Comparison of ENCODE assay signal across 11 mouse cellular contexts in genomic region chr8:94778895-94779533, GRCm38 (mm10). TPM values are rescaled to one million over a fixed set of nuclear protein-coding genes. Genes with fewer than 3 reads are reported as not detected.
DNase-seq lines count a peak whose midpoint lies in the region; ATAC-seq and TF ChIP-seq lines count a peak whose summit lies in the region.
"Had no signal": no experiment of that assay in that cellular context is flagged by ENCODE, and none has a peak within 500 bp of the region (broad histone marks: within the 10 kb centered on the region; RNA-seq: fewer than 3 reads in every experiment).

No protein-coding gene starts in this region.

- 61% methylated on average over 10 of the region's 10 CpGs for WGBS in heart, embryonic 13.5 days
- WGBS in midbrain, embryonic 10.5 days: 86% methylated on average over 10 of the region's 10 CpGs
- WGBS in midbrain, postnatal 0 days: 72% methylated on average over 10 of the region's 10 CpGs
- 70% methylated on average over 10 of the region's 10 CpGs for WGBS in hindbrain, embryonic 13.5 days
- 45% methylated on average over 10 of the region's 10 CpGs for WGBS in small intestine, adult 2 months

- peak overlapping the region; percentile 66 for H3K27ac ChIP-seq in heart, embryonic 13.5 days (replicated peaks)
- H3K27ac ChIP-seq in midbrain, embryonic 10.5 days (replicated peaks): peak overlapping the region; percentile 34; the same call in 1 of the 2 replicates
- H3K27ac ChIP-seq in midbrain, postnatal 0 days (ENCODE audit: low read depth, low read length): no peak overlapping the region
- peak overlapping the region; percentile 45; the same call in 1 of the 2 replicates for H3K27ac ChIP-seq in hindbrain, embryonic 13.5 days
- H3K27ac ChIP-seq in small intestine, adult 2 months (ENCODE audit: insufficient read depth, low read depth, low read length): peak overlapping the region; percentile 79
- H3K27ac ChIP-seq: liver, embryonic 15.5 days had no signal

- TF ChIP-seq CTCF in midbrain, postnatal 0 days (IDR thresholded peaks at IDR 0.05): no peak
- no peak for TF ChIP-seq CTCF in small intestine, adult 2 months (IDR thresholded peaks at IDR 0.05; ENCODE audit: extremely low read depth, insufficient read length, insufficient replicate concordance, low read depth, low read length)

- intact Hi-C loops in heart, postnatal 25 days (cut with DNase I): no loop called here

- TF ChIP-seq POLR2A in small intestine, adult 2 months (IDR thresholded peaks at IDR 0.05; ENCODE audit: low read depth, low read length): no peak

- no peak overlapping the region for H3K4me3 ChIP-seq in heart, embryonic 13.5 days
- H3K4me3 ChIP-seq in midbrain, embryonic 10.5 days: no peak overlapping the region
- no peak overlapping the region for H3K4me3 ChIP-seq in midbrain, postnatal 0 days (ENCODE audit: low read depth, low read length)
- no peak overlapping the region for H3K4me3 ChIP-seq in hindbrain, embryonic 13.5 days
- H3K4me3 ChIP-seq in small intestine, adult 2 months (ENCODE audit: low read depth, low read length): no peak overlapping the region
- H3K4me3 ChIP-seq: liver, embryonic 15.5 days had no signal

- no peak overlapping the region for H3K4me2 ChIP-seq in heart, embryonic 13.5 days
- no peak overlapping the region for H3K4me2 ChIP-seq in midbrain, postnatal 0 days (ENCODE audit: low read depth, low read length, poor library complexity, severe bottlenecking)
- H3K4me2 ChIP-seq in hindbrain, embryonic 13.5 days: no peak overlapping the region
- H3K4me2 ChIP-seq: liver, embryonic 15.5 days had no signal

- no peak overlapping the region for H3K9ac ChIP-seq in heart, embryonic 13.5 days
- no peak overlapping the region for H3K9ac ChIP-seq in midbrain, postnatal 0 days (replicated peaks; ENCODE audit: low read length, poor library complexity, severe bottlenecking)
- H3K9ac ChIP-seq in hindbrain, embryonic 13.5 days: no peak overlapping the region
- H3K9ac ChIP-seq: liver, embryonic 15.5 days had no signal

- no peak for DNase-seq in heart, postnatal 25 days (ENCODE audit: low spot score)
- DNase-seq in midbrain, embryonic 10.5 days (ENCODE audit: low spot score): no peak
- no peak for DNase-seq in midbrain, postnatal 0 days (ENCODE audit: low spot score)
- DNase-seq in right cerebral cortex, postnatal 25 days: no peak
- no peak for DNase-seq in cerebellum, adult 11-12 months
- DNase-seq: adrenal gland, adult 8-10 months; thymus, adult 18-20 months had no signal

- no peak for ATAC-seq in heart, embryonic 13.5 days (ENCODE audit: extremely low read depth, insufficient number of reproducible peaks, low FRiP score, low TSS enrichment)
- ATAC-seq in midbrain, postnatal 0 days (ENCODE audit: low FRiP score): no peak
- no peak for ATAC-seq in hindbrain, embryonic 13.5 days (ENCODE audit: low FRiP score)

- H3K36me3 ChIP-seq in heart, embryonic 13.5 days: no peaks in the 10 kb centered on the region
- peaks cover 13% of the 10 kb centered on the region; the same call in 1 of the 2 replicates for H3K36me3 ChIP-seq in midbrain, embryonic 10.5 days
- H3K36me3 ChIP-seq in midbrain, postnatal 0 days (ENCODE audit: insufficient read depth, low read length): peaks cover 12% of the 10 kb centered on the region; the same call in 1 of the 2 replicates
- peaks cover 11% of the 10 kb centered on the region; the same call in 1 of the 2 replicates for H3K36me3 ChIP-seq in hindbrain, embryonic 13.5 days
- H3K36me3 ChIP-seq in small intestine, adult 2 months (ENCODE audit: control insufficient read depth, insufficient read depth, low read length): peaks cover 10% of the 10 kb centered on the region
- H3K36me3 ChIP-seq: liver, embryonic 15.5 days had no signal

- H3K4me1 ChIP-seq in heart, embryonic 13.5 days: peaks cover 48% of the 10 kb centered on the region
- peaks cover 41% of the 10 kb centered on the region for H3K4me1 ChIP-seq in midbrain, embryonic 10.5 days
- peaks cover 10% of the 10 kb centered on the region; the same call in 1 of the 2 replicates for H3K4me1 ChIP-seq in midbrain, postnatal 0 days (ENCODE audit: insufficient read depth, low read length)
- H3K4me1 ChIP-seq in hindbrain, embryonic 13.5 days (replicated peaks): peaks cover 21% of the 10 kb centered on the region
- peaks cover 45% of the 10 kb centered on the region for H3K4me1 ChIP-seq in small intestine, adult 2 months (ENCODE audit: control insufficient read depth, insufficient read depth, insufficient read length, low read length)

- H3K27me3 ChIP-seq in heart, embryonic 13.5 days (replicated peaks): peaks cover 20% of the 10 kb centered on the region
- H3K27me3 ChIP-seq in midbrain, embryonic 10.5 days (ENCODE audit: low read depth, poor library complexity, severe bottlenecking): peaks cover 21% of the 10 kb centered on the region
- no peaks in the 10 kb centered on the region for H3K27me3 ChIP-seq in midbrain, postnatal 0 days (ENCODE audit: insufficient read depth, low read length)
- no peaks in the 10 kb centered on the region for H3K27me3 ChIP-seq in hindbrain, embryonic 13.5 days
- H3K27me3 ChIP-seq in small intestine, adult 2 months (ENCODE audit: control insufficient read depth, insufficient read depth, low read length): no peaks in the 10 kb centered on the region

- H3K9me3 ChIP-seq in heart, embryonic 13.5 days: no peaks in the 10 kb centered on the region
- no peaks in the 10 kb centered on the region for H3K9me3 ChIP-seq in midbrain, embryonic 10.5 days (replicated peaks)
- no peaks in the 10 kb centered on the region for H3K9me3 ChIP-seq in midbrain, postnatal 0 days (ENCODE audit: low read length)
- no peaks in the 10 kb centered on the region for H3K9me3 ChIP-seq in hindbrain, embryonic 13.5 days
- H3K9me3 ChIP-seq: liver, embryonic 15.5 days had no signal

RNA-seq across cellular contexts. Expression of gene Cx3cl1, which starts 7.2 kb away (rescaled TPM):
- polyA plus RNA-seq in heart, embryonic 13.5 days (2015; fragmentation: Nextera tagmentation; extraction: Ambion mirVana): 11.2 and 12.9 TPM in 2 replicates
- total RNA-seq in heart, postnatal 25 days (2021): 1 to 10 TPM; 2.2 to 4.0 TPM
- polyA plus RNA-seq in midbrain, embryonic 10.5 days (2016; fragmentation: Nextera tagmentation; extraction: Ambion mirVana): 13.6 and 14.3 TPM in 2 replicates
- total RNA-seq in midbrain, postnatal 0 days (2014; rRNA removed): 82.0 and 111 TPM in 2 replicates
- 105 and 110 TPM in 2 replicates for polyA plus RNA-seq in midbrain, postnatal 0 days (2015; fragmentation: Nextera tagmentation; extraction: Ambion mirVana)
- polyA plus RNA-seq in hindbrain, embryonic 13.5 days (2015; fragmentation: Nextera tagmentation; extraction: Ambion mirVana): 15.0 and 15.8 TPM in 2 replicates
- polyA plus RNA-seq in small intestine, adult 2 months (2012; rRNA removed): 55.9 and 160 TPM in 2 replicates

RNA-seq across cellular contexts. Expression of gene Ccl17, which starts 31.2 kb away (rescaled TPM):
- 0.43 and 0.63 TPM in 2 replicates for polyA plus RNA-seq in heart, embryonic 13.5 days (2015; fragmentation: Nextera tagmentation; extraction: Ambion mirVana)
- total RNA-seq in heart, postnatal 25 days (2021): not detected
- not detected in 2 replicates for polyA plus RNA-seq in midbrain, embryonic 10.5 days (2016; fragmentation: Nextera tagmentation; extraction: Ambion mirVana)
- total RNA-seq in midbrain, postnatal 0 days (2014; rRNA removed): 8.5 TPM in 1 of 2 replicates, not detected in the other
- 4.4 and 4.7 TPM in 2 replicates for polyA plus RNA-seq in midbrain, postnatal 0 days (2015; fragmentation: Nextera tagmentation; extraction: Ambion mirVana)
- polyA plus RNA-seq in hindbrain, embryonic 13.5 days (2015; fragmentation: Nextera tagmentation; extraction: Ambion mirVana): 0.43 TPM in 1 of 2 replicates, not detected in the other
- 0.62 and 0.94 TPM in 2 replicates for polyA plus RNA-seq in small intestine, adult 2 months (2012; rRNA removed)
- polyA plus RNA-seq: liver, embryonic 15.5 days had no signal

RNA-seq across cellular contexts. Expression of gene Ccl22, which starts 33.6 kb away (rescaled TPM):
- polyA plus RNA-seq in heart, embryonic 13.5 days (2015; fragmentation: Nextera tagmentation; extraction: Ambion mirVana): not detected in 2 replicates
- total RNA-seq in heart, postnatal 25 days (2021): not detected
- polyA plus RNA-seq in midbrain, embryonic 10.5 days (2016; fragmentation: Nextera tagmentation; extraction: Ambion mirVana): not detected in 2 replicates
- not detected in 2 replicates for total RNA-seq in midbrain, postnatal 0 days (2014; rRNA removed)
- not detected in 2 replicates for polyA plus RNA-seq in midbrain, postnatal 0 days (2015; fragmentation: Nextera tagmentation; extraction: Ambion mirVana)
- not detected in 2 replicates for polyA plus RNA-seq in hindbrain, embryonic 13.5 days (2015; fragmentation: Nextera tagmentation; extraction: Ambion mirVana)
- 4.2 and 6.5 TPM in 2 replicates for polyA plus RNA-seq in small intestine, adult 2 months (2012; rRNA removed)

RNA-seq across cellular contexts. Expression of gene Coq9, which starts 59.1 kb away (rescaled TPM):
- polyA plus RNA-seq in heart, embryonic 13.5 days (2015; fragmentation: Nextera tagmentation; extraction: Ambion mirVana): 133 and 142 TPM in 2 replicates
- total RNA-seq in heart, postnatal 25 days (2021): 100 to 1,000 TPM; 542 TPM
- polyA plus RNA-seq in midbrain, embryonic 10.5 days (2016; fragmentation: Nextera tagmentation; extraction: Ambion mirVana): 50.4 and 52.6 TPM in 2 replicates
- total RNA-seq in midbrain, postnatal 0 days (2014; rRNA removed): 101 and 110 TPM in 2 replicates
- polyA plus RNA-seq in midbrain, postnatal 0 days (2015; fragmentation: Nextera tagmentation; extraction: Ambion mirVana): 46.5 and 54.8 TPM in 2 replicates
- 55.4 and 59.1 TPM in 2 replicates for polyA plus RNA-seq in hindbrain, embryonic 13.5 days (2015; fragmentation: Nextera tagmentation; extraction: Ambion mirVana)
- 154 and 238 TPM in 2 replicates for polyA plus RNA-seq in small intestine, adult 2 months (2012; rRNA removed)

RNA-seq across cellular contexts. Expression of gene Ciapin1, which starts 59.1 kb away (rescaled TPM):
- 90.9 and 98.2 TPM in 2 replicates for polyA plus RNA-seq in heart, embryonic 13.5 days (2015; fragmentation: Nextera tagmentation; extraction: Ambion mirVana)
- total RNA-seq in heart, postnatal 25 days (2021): 10 to 100 TPM; 73.7 to 80.1 TPM
- 185 and 201 TPM in 2 replicates for polyA plus RNA-seq in midbrain, embryonic 10.5 days (2016; fragmentation: Nextera tagmentation; extraction: Ambion mirVana)
- total RNA-seq in midbrain, postnatal 0 days (2014; rRNA removed): 60.6 and 62.7 TPM in 2 replicates
- polyA plus RNA-seq in midbrain, postnatal 0 days (2015; fragmentation: Nextera tagmentation; extraction: Ambion mirVana): 162 and 164 TPM in 2 replicates
- 197 and 202 TPM in 2 replicates for polyA plus RNA-seq in hindbrain, embryonic 13.5 days (2015; fragmentation: Nextera tagmentation; extraction: Ambion mirVana)
- 16.7 and 32.0 TPM in 2 replicates for polyA plus RNA-seq in small intestine, adult 2 months (2012; rRNA removed)
